Mouse (Mus musculus) gastrocnemius, postnatal 4 days (tissue): ENCODE data around the gene Arap2. TPM values are rescaled to one million over a fixed set of nuclear protein-coding genes. Genes with fewer than 3 reads are reported as not detected.
"Not testable (repeated sequence)": the region's sequence is repeated elsewhere in the genome, so short reads cannot be mapped to it uniquely, and the experiment has no call there.

Source experiments
- DNase-seq, 2 experiments: peaks; one replicate each; pipeline ENCODE4 v3.0.0; 2021 to 2022; ENCODE audit warnings: low spot score in 2 of 2, mixed read lengths in 2 of 2
- total RNA-seq, 2 experiments: library from RNA; stranded (reverse); gene quantifications; 2 replicates each; pipeline ENCODE4 v1.2.3; 2021

Gene Arap2
- total RNA-seq, 2 experiments from 2014 or later: 3.0 to 3.2 TPM

GRCm38 (mm10) chr5:62743220-62743922, 22.6 kb downstream of the Arap2 start:
- DNase-seq: no peak

- no peak for DNase-seq
Measured at GRCm38 (mm10) chr5:62739451-62740415, 26.2 kb downstream of the Arap2 start.

GRCm38 (mm10) chr5:62730573-62730972, 35.4 kb downstream of the Arap2 start:
- DNase-seq: not testable (repeated sequence)

GRCm38 (mm10) chr5:62725551-62725950, 40.4 kb downstream of the Arap2 start:
- DNase-seq: no peak

GRCm38 (mm10) chr5:62723261-62724105, 42.5 kb downstream of the Arap2 start:
- DNase-seq: no peak

GRCm38 (mm10) chr5:62716468-62716867, 49.5 kb downstream of the Arap2 start:
- DNase-seq: no peak

- DNase-seq: no peak
Measured at GRCm38 (mm10) chr5:62715977-62716376, 50.0 kb downstream of the Arap2 start.

- no peak for DNase-seq
Measured at GRCm38 (mm10) chr5:62715436-62715835, 50.5 kb downstream of the Arap2 start.

- no peak for DNase-seq
Measured at GRCm38 (mm10) chr5:62710955-62711354, 55.0 kb downstream of the Arap2 start.

GRCm38 (mm10) chr5:62706900-62707299, 59.1 kb downstream of the Arap2 start:
- DNase-seq: no peak

- DNase-seq: no peak
Measured at GRCm38 (mm10) chr5:62689965-62690364, 76.0 kb downstream of the Arap2 start.

- DNase-seq: no peak
Measured at GRCm38 (mm10) chr5:62683751-62684150, 82.2 kb downstream of the Arap2 start.

GRCm38 (mm10) chr5:62683207-62683606, 82.8 kb downstream of the Arap2 start:
- DNase-seq: no peak

GRCm38 (mm10) chr5:62677390-62677789, 88.6 kb downstream of the Arap2 start:
- DNase-seq: no peak

GRCm38 (mm10) chr5:62672736-62673436, 93.1 kb downstream of the Arap2 start:
- no peak for DNase-seq

GRCm38 (mm10) chr5:62665329-62665728, 100.6 kb downstream of the Arap2 start:
- DNase-seq: no peak

GRCm38 (mm10) chr5:62664847-62665246, 101.1 kb downstream of the Arap2 start:
- no peak for DNase-seq

GRCm38 (mm10) chr5:62663206-62663605, 102.8 kb downstream of the Arap2 start:
- DNase-seq: no peak

GRCm38 (mm10) chr5:62653924-62654323, 112.0 kb downstream of the Arap2 start:
- no peak for DNase-seq

GRCm38 (mm10) chr5:62642330-62642729, 123.6 kb downstream of the Arap2 start:
- DNase-seq: no peak

- DNase-seq: no peak
Measured at GRCm38 (mm10) chr5:62640501-62640900, 125.5 kb downstream of the Arap2 start.
